Mouse (Mus musculus) neural tube, embryonic 15.5 days (tissue): ENCODE measurements around the gene Kir3dl2. TPM values are rescaled to one million over a fixed set of nuclear protein-coding genes. Genes with fewer than 3 reads are reported as not detected.
"Not testable (repeated sequence)": the region's sequence is repeated elsewhere in the genome, so short reads cannot be mapped to it uniquely, and the experiment has no call there.

Source experiments
- ATAC-seq: fragments of 200-750 bp; cut with Nextera tagmentation; 2 replicates; pipeline ENCODE4 v1.8.0; 2017; ENCODE audit warnings: mild to moderate bottlenecking, moderate TSS enrichment, moderate library complexity; ENCODE audit not compliant: low FRiP score
- H3K27ac ChIP-seq: fragments of 300-500 bp; sonication (generic); replicated peaks from 2 replicates; pipeline ENCODE4 v1.5.1; 2015; ENCODE audit warnings: mild to moderate bottlenecking, inconsistent platforms
- H3K27me3 ChIP-seq: fragments of 300-500 bp; sonication (generic); replicated peaks from 2 replicates; pipeline ENCODE4 v1.6.1; 2015; ENCODE audit warnings: inconsistent platforms
- H3K36me3 ChIP-seq: fragments of 300-500 bp; sonication (generic); 2 replicates; pipeline ENCODE4 v1.6.1; 2015; ENCODE audit warnings: inconsistent platforms
- H3K4me1 ChIP-seq: fragments of 300-500 bp; sonication (generic); 2 replicates; pipeline ENCODE4 v1.6.1; 2015; ENCODE audit warnings: inconsistent platforms
- H3K4me2 ChIP-seq: fragments of 300-500 bp; sonication (generic); 2 replicates; pipeline ENCODE4 v1.6.1; 2015; ENCODE audit warnings: inconsistent platforms, mild to moderate bottlenecking, moderate library complexity
- H3K4me3 ChIP-seq: fragments of 300-500 bp; sonication (generic); replicated peaks from 2 replicates; pipeline ENCODE4 v1.5.1; 2015; ENCODE audit warnings: mild to moderate bottlenecking, inconsistent platforms
- H3K9ac ChIP-seq: fragments of 300-500 bp; sonication (generic); replicated peaks from 2 replicates; pipeline ENCODE4 v1.6.1; 2015; ENCODE audit warnings: mild to moderate bottlenecking, inconsistent platforms
- H3K9me3 ChIP-seq: fragments of 300-500 bp; sonication (generic); replicated peaks from 2 replicates; pipeline ENCODE4 v1.6.1; 2016; ENCODE audit warnings: inconsistent platforms
- WGBS: fragments of 180-500 bp; shearing (Covaris S2); methylation state at CpG from one replicate; pipeline ENCODE4 v1.1.7; 2015; ENCODE audit warnings: mixed read lengths; 5-methylcytosine and 5-hydroxymethylcytosine counted together
- polyA plus RNA-seq: library from polyadenylated mRNA; unstranded; fragments of >200 nt; fragmentation: Nextera tagmentation; extraction: Ambion mirVana; gene quantifications from 2 replicates; pipeline ENCODE4 v1.2.1, GENCODE M21; 2015

Kir3dl2 gene
- not detected in 2 replicates for polyA plus RNA-seq

DNA sequence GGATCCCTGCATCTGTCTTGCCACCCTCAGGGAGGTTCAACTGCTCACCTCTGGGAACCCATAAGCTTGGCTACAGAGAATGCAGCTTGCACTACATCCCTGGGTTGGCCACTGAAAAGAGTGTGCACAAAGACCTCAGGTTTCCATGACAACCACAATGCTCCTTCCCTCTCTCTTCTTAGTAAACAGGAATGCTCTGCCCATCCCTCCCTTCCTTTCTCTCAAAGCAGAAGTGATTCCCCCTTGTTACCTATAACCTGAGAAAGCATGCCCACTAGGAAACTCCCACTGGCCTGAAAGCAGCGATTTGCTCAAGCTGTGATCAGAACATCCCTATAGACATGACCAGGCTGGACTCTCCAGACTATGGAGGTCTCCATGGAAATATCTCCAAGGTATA, at the start of gene Kir3dl2:
Gene Kir3dl2 (minus strand): TSS at position 101 of the 400 bp plus-strand sequence.
- 72% methylated on average over 1 of the region's 1 CpGs for WGBS
- H3K9ac ChIP-seq, H3K4me1 ChIP-seq, ATAC-seq, H3K4me2 ChIP-seq, H3K9me3 ChIP-seq, H3K36me3 ChIP-seq, H3K27me3 ChIP-seq, H3K4me3 ChIP-seq, H3K27ac ChIP-seq: not testable (repeated sequence)

GRCm38 (mm10) chrX:136590897-136591257, 47.0 kb upstream of the Kir3dl2 start:
- Histone ChIP-seq H3K4me2 (peak overlapping the region; percentile 49), H3K4me3 (peak overlapping the region; percentile 43), H3K4me1 (no peaks in the 10 kb centered on the region), H3K9ac (peak overlapping the region; percentile 38), H3K9me3 (no peaks in the 10 kb centered on the region), H3K27me3 (no peaks in the 10 kb centered on the region), H3K27ac (peak overlapping the region; percentile 84), H3K36me3 (no peaks in the 10 kb centered on the region)
- peak; percentile 82 for ATAC-seq
- 36% methylated on average over 2 of the region's 2 CpGs for WGBS

- Histone ChIP-seq H3K27ac (peak within 1 kb of the TSS; percentile 84), H3K4me2 (peak within 1 kb of the TSS; percentile 49), H3K36me3 (no peaks in the 10 kb centered on the region), H3K4me1 (no peaks in the 10 kb centered on the region), H3K9me3 (no peaks in the 10 kb centered on the region), H3K9ac (peak within 1 kb of the TSS; percentile 38), H3K27me3 (no peaks in the 10 kb centered on the region), H3K4me3 (peak within 1 kb of the TSS; percentile 43)
- 32% methylated on average over 12 of the region's 12 CpGs for whole genome bisulfite sequencing
- ATAC-seq, result peak; percentile 96
These were observed 46.5 kb upstream of the Kir3dl2 start, which contains the start of gene Tceal3 for GRCm38 (mm10) chrX:136590199-136590896. TSS of gene Tceal3 (plus strand) at chrX:136590842.

- H3K27ac ChIP-seq, result no peak overlapping the region
- WGBS, result 91% methylated on average over 1 of the region's 1 CpGs
- no peak overlapping the region for H3K4me2 ChIP-seq
- ATAC-seq, result no peak
- no peak overlapping the region for H3K4me3 ChIP-seq
- no peaks in the 10 kb centered on the region for H3K9me3 ChIP-seq
- H3K36me3 ChIP-seq, result no peaks in the 10 kb centered on the region
- no peaks in the 10 kb centered on the region for H3K4me1 ChIP-seq
- no peaks in the 10 kb centered on the region for H3K27me3 ChIP-seq
- H3K9ac ChIP-seq, result no peak overlapping the region
These were observed 40.8 kb upstream of the Kir3dl2 start for GRCm38 (mm10) chrX:136584617-136585016.

- H3K4me2 ChIP-seq, H3K36me3 ChIP-seq, H3K27me3 ChIP-seq: not testable (repeated sequence)
These were observed 25.2 kb upstream of the Kir3dl2 start for GRCm38 (mm10) chrX:136569094-136569493.

GRCm38 (mm10) chrX:136517699-136518098, 26.2 kb downstream of the Kir3dl2 start, which contains the start of gene Kir3dl1:
TSS of gene Kir3dl1 (plus strand) at chrX:136517999.
- H3K4me3 ChIP-seq, H3K4me1 ChIP-seq, H3K27me3 ChIP-seq, H3K9me3 ChIP-seq, ATAC-seq, H3K9ac ChIP-seq, H3K4me2 ChIP-seq, H3K36me3 ChIP-seq, H3K27ac ChIP-seq: not testable (repeated sequence)
- 83% methylated on average over 4 of the region's 4 CpGs for WGBS

More at GRCm38 (mm10) chrX:136569094-136569493, 25.2 kb upstream of the Kir3dl2 start:
- H3K9me3 ChIP-seq, ATAC-seq, H3K27ac ChIP-seq, H3K9ac ChIP-seq, H3K4me1 ChIP-seq, H3K4me3 ChIP-seq: not testable (repeated sequence)
- 90% methylated on average over 9 of the region's 9 CpGs for WGBS

Other genes with a start within 250 kb of the Kir3dl2 start
- not detected in 2 replicates for gene Kir3dl1, start 26.1 kb downstream of the Kir3dl2 start, polyA plus RNA-seq
- 75.6 and 89.4 TPM in 2 replicates for gene Tceal3, start 46.8 kb upstream of the Kir3dl2 start, polyA plus RNA-seq
- 21.4 and 25.9 TPM in 2 replicates for gene Tceal1, start 163.9 kb upstream of the Kir3dl2 start, polyA plus RNA-seq
- 509 and 511 TPM in 2 replicates for gene Morf4l2, start 199.6 kb upstream of the Kir3dl2 start, polyA plus RNA-seq
- not detected in 2 replicates for gene Glra4, start 236.1 kb upstream of the Kir3dl2 start, polyA plus RNA-seq